Mouse (Mus musculus) thymus, adult 2 months (tissue): ENCODE results near the gene Hsf2bp.

Source experiments
- CTCF ChIP-seq: fragments of 200-500 bp; IDR thresholded peaks from 2 replicates; pipeline ENCODE4 v1.5.1; 2012; ENCODE audit warnings: mild to moderate bottlenecking, control low read depth, low read length, moderate library complexity, borderline replicate concordance; ENCODE audit not compliant: control insufficient read depth, poor library complexity, insufficient read depth; ENCODE audit errors: extremely low read depth
- POLR2A ChIP-seq: fragments of 200-500 bp; IDR thresholded peaks from 2 replicates; pipeline ENCODE4 v1.6.1; 2012; ENCODE audit warnings: mild to moderate bottlenecking, low read length, control low read depth, moderate library complexity; ENCODE audit not compliant: control insufficient read depth, poor library complexity, insufficient read depth; ENCODE audit errors: extremely low read depth

- no peak for TF ChIP-seq CTCF
- TF ChIP-seq POLR2A: no peak
Observed at GRCm38 (mm10) chr17:32024671-32025073, 11.5 kb downstream of the Hsf2bp start.
